Mouse (Mus musculus): ENCODE measurements around the gene Cdh23.

DNA sequence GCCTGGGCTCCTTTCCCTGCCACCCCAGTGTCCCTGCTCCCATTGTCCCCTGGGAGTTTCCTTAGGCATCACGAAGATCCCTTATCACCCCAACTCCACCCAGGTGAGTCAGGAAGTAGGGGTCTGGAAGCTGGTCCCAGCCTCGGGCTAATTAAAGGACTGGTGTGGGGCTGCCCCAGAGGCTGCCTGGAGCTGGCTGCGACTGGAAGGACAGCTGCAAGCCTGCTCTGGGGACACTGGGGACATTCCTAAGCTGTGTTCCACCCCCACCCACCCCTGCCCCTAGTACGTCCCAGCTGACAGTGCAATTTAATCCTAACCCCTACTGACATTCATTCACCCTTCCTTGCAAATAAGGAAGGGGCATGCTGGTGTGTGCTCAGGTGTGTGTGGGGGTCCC lies 263.6 kb downstream of the Cdh23 start:
- no peak for TF ChIP-seq CTCF (IDR thresholded peaks at IDR 0.05; ENCODE audit: low read depth)
- no peak for TF ChIP-seq EP300 (IDR thresholded peaks at IDR 0.05; ENCODE audit: low read depth)

Measured in heart, postnatal 0 days (tissue).